Mouse (Mus musculus): ENCODE data around the gene Iqcn.

DNA sequence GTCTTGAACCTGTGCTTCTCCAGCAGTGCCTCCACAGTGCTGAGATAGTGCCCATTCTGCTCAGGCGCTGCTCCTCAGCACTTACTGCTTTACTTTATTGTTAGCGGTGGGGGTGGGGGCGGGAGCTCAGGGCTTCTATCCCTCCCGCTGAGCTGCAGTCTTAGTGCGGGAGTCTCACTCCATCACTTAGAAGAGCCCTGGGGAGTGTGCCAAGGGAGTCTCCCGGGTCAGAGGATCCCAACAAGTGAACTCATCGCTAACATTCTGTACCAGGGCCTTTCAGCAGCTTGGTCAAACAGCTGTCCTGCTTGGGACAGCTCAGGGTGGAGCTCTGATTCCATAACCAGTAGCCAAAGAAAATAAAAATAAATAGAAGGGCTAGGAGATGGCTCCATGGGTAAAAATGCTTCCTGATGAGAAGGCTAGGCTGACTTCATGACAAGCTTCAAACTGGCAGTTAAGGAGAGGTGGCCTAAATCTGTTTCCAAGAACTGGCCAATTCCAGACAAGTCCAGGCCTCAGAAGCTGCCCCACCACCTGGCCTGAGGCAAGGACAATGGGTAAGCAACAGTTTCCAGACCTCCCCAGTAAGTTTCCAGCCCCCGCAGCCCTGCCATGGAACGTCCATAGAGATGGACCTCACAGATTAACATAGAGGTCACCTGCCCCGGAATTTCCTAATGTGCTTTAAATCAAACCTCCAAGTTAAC, 31.5 kb upstream of the Iqcn start:
- TF ChIP-seq CTCF (conservative IDR thresholded peaks at IDR 0.05; ENCODE audit: low read length), result no peak
- no peak for TF ChIP-seq POU5F1 (IDR thresholded peaks at IDR 0.05; ENCODE audit: borderline replicate concordance, low read length)
- TF ChIP-seq NANOG (IDR thresholded peaks at IDR 0.05; ENCODE audit: borderline replicate concordance, low read length), result no peak
